Mouse (Mus musculus): ENCODE data around the gene Nipsnap2. TPM values are rescaled to one million over a fixed set of nuclear protein-coding genes. Genes with fewer than 3 reads are reported as not detected.
A peak's percentile ranks its signal among the peaks of the same experiment; 100 is the strongest.

The Nipsnap2 gene
- polyA plus RNA-seq, 2 experiments, result 86.1 to 114 TPM

DNA sequence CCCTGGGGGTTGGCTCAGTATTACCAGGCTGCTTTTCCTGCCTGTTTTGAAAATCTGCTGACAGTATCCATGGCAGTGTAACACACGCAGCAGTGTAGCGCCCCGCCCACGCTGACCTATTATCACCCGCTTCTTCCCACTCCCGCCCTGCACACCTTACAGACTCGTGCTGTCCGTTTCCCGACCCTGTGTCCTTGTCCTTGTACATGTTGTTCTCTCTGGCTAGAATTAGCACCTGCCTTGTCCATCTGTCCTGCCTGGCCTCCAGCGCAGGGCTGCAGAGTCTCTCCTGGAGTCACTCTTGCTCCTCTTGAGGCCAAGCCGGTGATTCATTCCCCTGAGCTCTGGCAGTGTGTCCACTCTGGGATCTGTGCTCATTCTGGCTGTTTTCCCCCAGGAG lies 5.5 kb downstream of the Nipsnap2 start:
- H3K4me1 ChIP-seq (ENCODE audit: control insufficient read depth, insufficient read depth, low read length), result peaks cover 13% of the 10 kb centered on the region; the same call in 1 of the 2 replicates
- H3K27ac ChIP-seq (replicated peaks; ENCODE audit: low read depth, low read length), result no peak overlapping the region
- H3K9me3 ChIP-seq (ENCODE audit: control insufficient read depth, low read length), result no peaks in the 10 kb centered on the region
- 71% methylated on average over 11 of the region's 11 CpGs for WGBS
- no peaks in the 10 kb centered on the region for H3K36me3 ChIP-seq (ENCODE audit: control insufficient read depth, insufficient read depth, low read length)
- 0 out of 2 replicates have a peak overlapping the region, but pooled peaks have one; percentile 16 for H3K9ac ChIP-seq (ENCODE audit: low read depth, low read length, severe bottlenecking)
- H3K27me3 ChIP-seq (ENCODE audit: control insufficient read depth, insufficient read depth, low read length), result no peaks in the 10 kb centered on the region
- no peak overlapping the region for H3K4me3 ChIP-seq (replicated peaks; ENCODE audit: low read length)
- H3K4me2 ChIP-seq (replicated peaks; ENCODE audit: low read depth, low read length, severe bottlenecking), result no peak overlapping the region
- no peak for DNase-seq (ENCODE audit: low spot score)
- no peak for ATAC-seq (ENCODE audit: low FRiP score, low read depth)
- TF ChIP-seq POLR2A (IDR thresholded peaks at IDR 0.05; ENCODE audit: borderline replicate concordance, extremely low read depth, insufficient read depth, insufficient read length), result no peak

DNA sequence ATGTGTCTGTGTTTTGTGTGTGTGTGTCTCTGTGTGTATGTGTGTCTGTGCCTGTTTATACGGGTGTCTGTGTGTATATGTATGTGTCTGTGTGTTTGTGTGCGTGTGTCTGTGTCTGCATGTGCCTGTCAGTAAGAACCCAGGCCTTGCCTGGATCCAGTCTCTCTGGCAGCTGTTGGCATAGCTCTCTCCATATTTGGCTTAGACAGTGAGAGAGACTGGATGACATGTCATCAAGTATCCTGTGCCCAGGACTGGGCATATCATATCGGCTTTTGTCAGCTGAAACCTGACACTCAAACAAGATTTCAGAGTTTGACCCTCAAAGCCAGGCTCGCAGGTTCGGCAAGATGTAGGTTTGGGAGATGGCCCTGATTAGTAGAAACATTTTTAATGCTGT lies 6.2 kb downstream of the Nipsnap2 start:
- DNase-seq (ENCODE audit: low spot score), result no peak
- 65% methylated on average over 5 of the region's 5 CpGs for WGBS
- H3K9ac ChIP-seq (ENCODE audit: low read depth, low read length, severe bottlenecking), result no peak overlapping the region
- no peak for TF ChIP-seq POLR2A (IDR thresholded peaks at IDR 0.05; ENCODE audit: borderline replicate concordance, extremely low read depth, insufficient read depth, insufficient read length)
- H3K9me3 ChIP-seq (ENCODE audit: control insufficient read depth, low read length), result no peaks in the 10 kb centered on the region
- H3K27ac ChIP-seq (replicated peaks; ENCODE audit: low read depth, low read length), result no peak overlapping the region
- no peaks in the 10 kb centered on the region for H3K27me3 ChIP-seq (ENCODE audit: control insufficient read depth, insufficient read depth, low read length)
- H3K36me3 ChIP-seq (ENCODE audit: control insufficient read depth, insufficient read depth, low read length), result no peaks in the 10 kb centered on the region
- ATAC-seq (ENCODE audit: low FRiP score, low read depth), result peak; percentile 43; the same call in 1 of the 2 replicates
- peaks cover 13% of the 10 kb centered on the region; the same call in 1 of the 2 replicates for H3K4me1 ChIP-seq (ENCODE audit: control insufficient read depth, insufficient read depth, low read length)
- no peak overlapping the region for H3K4me2 ChIP-seq (replicated peaks; ENCODE audit: low read depth, low read length, severe bottlenecking)
- no peak overlapping the region for H3K4me3 ChIP-seq (replicated peaks; ENCODE audit: low read length)

DNA sequence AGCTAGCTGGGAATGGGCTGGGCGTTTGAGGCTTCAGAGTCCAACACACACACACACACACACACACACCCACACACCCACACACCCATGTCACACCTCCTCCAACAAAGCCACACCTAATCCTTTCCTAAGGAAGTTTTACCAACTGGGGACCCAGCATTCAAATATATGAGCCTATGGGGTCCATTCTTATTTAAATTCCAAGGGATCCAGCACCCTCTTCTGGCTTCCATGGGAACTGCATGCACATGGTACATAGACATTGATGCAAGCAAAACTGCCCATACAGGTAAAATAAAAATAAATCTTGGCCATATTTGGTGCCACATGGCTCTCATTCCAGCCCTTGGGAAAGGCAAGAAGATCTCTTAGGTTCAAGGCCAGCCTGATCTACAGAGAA lies 16.1 kb downstream of the Nipsnap2 start:
- 78% methylated on average over 1 of the region's 1 CpGs for WGBS
- no peaks in the 10 kb centered on the region for H3K9me3 ChIP-seq (ENCODE audit: control insufficient read depth, low read length)
- H3K27ac ChIP-seq (replicated peaks; ENCODE audit: low read depth, low read length), result no peak overlapping the region
- no peak for DNase-seq (ENCODE audit: low spot score)
- ATAC-seq (ENCODE audit: low FRiP score, low read depth), result no peak
- no peaks in the 10 kb centered on the region for H3K4me1 ChIP-seq (ENCODE audit: control insufficient read depth, insufficient read depth, low read length)
- TF ChIP-seq POLR2A (IDR thresholded peaks at IDR 0.05; ENCODE audit: borderline replicate concordance, extremely low read depth, insufficient read depth, insufficient read length), result no peak
- H3K4me2 ChIP-seq (replicated peaks; ENCODE audit: low read depth, low read length, severe bottlenecking), result no peak overlapping the region
- no peaks in the 10 kb centered on the region for H3K27me3 ChIP-seq (ENCODE audit: control insufficient read depth, insufficient read depth, low read length)
- no peak overlapping the region for H3K9ac ChIP-seq (ENCODE audit: low read depth, low read length, severe bottlenecking)
- peaks cover 44% of the 10 kb centered on the region for H3K36me3 ChIP-seq (ENCODE audit: control insufficient read depth, insufficient read depth, low read length)
- no peak overlapping the region for H3K4me3 ChIP-seq (replicated peaks; ENCODE audit: low read length)

DNA sequence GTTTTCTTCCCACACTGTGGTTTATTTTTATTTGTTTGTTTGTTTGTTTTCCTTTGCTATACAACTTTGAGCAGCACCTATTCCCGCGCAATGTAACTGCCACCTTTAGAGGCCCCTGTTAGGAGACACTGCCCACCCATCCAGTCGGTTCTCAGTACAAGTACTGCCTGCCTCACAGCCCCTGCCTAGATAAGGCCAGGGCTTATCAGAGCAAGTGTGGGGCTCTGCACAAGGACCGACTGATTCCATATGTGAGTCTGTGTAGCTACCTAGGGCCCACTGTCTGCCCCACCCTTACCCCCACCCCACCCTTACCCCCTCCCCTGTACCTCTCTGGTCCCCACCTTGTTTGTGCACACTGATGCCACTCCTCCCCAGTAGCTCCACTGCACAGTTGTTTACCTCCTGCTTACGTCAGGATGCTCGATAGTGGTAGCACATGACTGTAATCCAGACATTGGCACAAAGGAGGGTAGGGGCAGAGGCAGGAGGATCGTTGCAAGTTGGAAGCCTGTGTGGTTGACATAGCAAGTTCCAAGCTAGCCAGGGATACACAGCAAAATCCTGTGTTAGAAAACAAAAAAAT lies 18.1 kb downstream of the Nipsnap2 start:
- H3K27ac ChIP-seq (replicated peaks; ENCODE audit: low read depth, low read length), result no peak overlapping the region
- ATAC-seq (ENCODE audit: low FRiP score, low read depth) (no peak), DNase-seq (ENCODE audit: low spot score) (no peak)
- no peaks in the 10 kb centered on the region for H3K27me3 ChIP-seq (ENCODE audit: control insufficient read depth, insufficient read depth, low read length)
- H3K4me2 ChIP-seq (replicated peaks; ENCODE audit: low read depth, low read length, severe bottlenecking), result no peak overlapping the region
- H3K4me3 ChIP-seq (replicated peaks; ENCODE audit: low read length), result no peak overlapping the region
- WGBS, result 83% methylated on average over 7 of the region's 7 CpGs
- no peaks in the 10 kb centered on the region for H3K9me3 ChIP-seq (ENCODE audit: control insufficient read depth, low read length)
- H3K9ac ChIP-seq (ENCODE audit: low read depth, low read length, severe bottlenecking), result no peak overlapping the region
- H3K4me1 ChIP-seq (ENCODE audit: control insufficient read depth, insufficient read depth, low read length), result no peaks in the 10 kb centered on the region
- no peak for TF ChIP-seq POLR2A (IDR thresholded peaks at IDR 0.05; ENCODE audit: borderline replicate concordance, extremely low read depth, insufficient read depth, insufficient read length)
- peaks cover 58% of the 10 kb centered on the region for H3K36me3 ChIP-seq (ENCODE audit: control insufficient read depth, insufficient read depth, low read length)

GRCm38 (mm10) chr5:129744050-129744449 lies 19.2 kb downstream of the Nipsnap2 start:
- TF ChIP-seq POLR2A (IDR thresholded peaks at IDR 0.05; ENCODE audit: borderline replicate concordance, extremely low read depth, insufficient read depth, insufficient read length), result no peak
- H3K4me1 ChIP-seq (ENCODE audit: control insufficient read depth, insufficient read depth, low read length), result no peaks in the 10 kb centered on the region
- ATAC-seq (ENCODE audit: low FRiP score, low read depth) (no peak), DNase-seq (ENCODE audit: low spot score) (no peak)
- no peak overlapping the region for H3K27ac ChIP-seq (replicated peaks; ENCODE audit: low read depth, low read length)
- peaks cover 66% of the 10 kb centered on the region for H3K36me3 ChIP-seq (ENCODE audit: control insufficient read depth, insufficient read depth, low read length)
- 64% methylated on average over 6 of the region's 6 CpGs for WGBS
- H3K9ac ChIP-seq (ENCODE audit: low read depth, low read length, severe bottlenecking), result no peak overlapping the region
- H3K4me2 ChIP-seq (replicated peaks; ENCODE audit: low read depth, low read length, severe bottlenecking), result no peak overlapping the region
- no peaks in the 10 kb centered on the region for H3K9me3 ChIP-seq (ENCODE audit: control insufficient read depth, low read length)
- H3K27me3 ChIP-seq (ENCODE audit: control insufficient read depth, insufficient read depth, low read length), result no peaks in the 10 kb centered on the region
- no peak overlapping the region for H3K4me3 ChIP-seq (replicated peaks; ENCODE audit: low read length)

All from limb, embryonic 14.5 days (tissue).